Mouse (Mus musculus): ENCODE measurements around the gene BC005537.
A peak's percentile ranks its signal among the peaks of the same experiment; 100 is the strongest.

GRCm38 (mm10) chr13:24800674-24801307 lies 666 bp upstream of the BC005537 start:
- no peak for TF ChIP-seq CTCF (IDR thresholded peaks at IDR 0.05; ENCODE audit: low read depth)
- TF ChIP-seq EP300 (IDR thresholded peaks at IDR 0.05; ENCODE audit: low read depth), result peak; percentile 74

All from heart, postnatal 0 days (tissue).